Mouse (Mus musculus): ENCODE results near the gene Iffo2. TPM values are rescaled to one million over a fixed set of nuclear protein-coding genes. Genes with fewer than 3 reads are reported as not detected.

Iffo2 gene
- total and polyA plus RNA-seq, 3 experiments, result 1.3 to 2.7 TPM; not detected in 1

- peaks cover 0 to 5% of the 10 kb centered on the region in 2 experiments; a peak in 2 of 4 replicates for H3K36me3 ChIP-seq (ENCODE audit: control insufficient read depth in 1 of 2, insufficient read depth in 2 of 2, low read length in 2 of 2)
- peaks cover 2 to 8% of the 10 kb centered on the region in 2 experiments; a peak in 3 of 4 replicates for H3K4me1 ChIP-seq (ENCODE audit: control insufficient read depth in 1 of 2, insufficient read depth in 2 of 2, low read length in 2 of 2)
- H3K9ac ChIP-seq (ENCODE audit: control insufficient read depth, low read depth, low read length, poor library complexity, severe bottlenecking), result no peak overlapping the region
- H3K9me3 ChIP-seq (replicated peaks; ENCODE audit: insufficient read depth, low read length), result no peaks in the 10 kb centered on the region
- TF ChIP-seq E2F4 (IDR thresholded peaks at IDR 0.05; ENCODE audit: borderline replicate concordance, low read depth, low read length) (no peak), MYC (IDR thresholded peaks at IDR 0.05; ENCODE audit: low read depth, low read length) (no peak), RAD21 (IDR thresholded peaks at IDR 0.05; ENCODE audit: low read depth, low read length) (no peak), ETS1 (IDR thresholded peaks at IDR 0.05; ENCODE audit: low read depth, low read length) (no peak), TBP (IDR thresholded peaks at IDR 0.05; ENCODE audit: low read depth, low read length) (no peak), UBTF (IDR thresholded peaks at IDR 0.05; ENCODE audit: borderline replicate concordance, insufficient read depth, low read depth, low read length) (no peak), SMC3 (IDR thresholded peaks at IDR 0.05; ENCODE audit: low read depth, low read length) (no peak), MAZ (IDR thresholded peaks at IDR 0.05; ENCODE audit: low read depth, low read length) (no peak), ELF1 (IDR thresholded peaks at IDR 0.05; ENCODE audit: low read depth, low read length) (no peak), CHD1 (IDR thresholded peaks at IDR 0.05; ENCODE audit: low read depth, low read length) (no peak), GATA1 (IDR thresholded peaks at IDR 0.05; ENCODE audit: low read depth, low read length) (no peak), MYB (IDR thresholded peaks at IDR 0.05; ENCODE audit: low read depth, low read length) (no peak), RCOR1 (IDR thresholded peaks at IDR 0.05; ENCODE audit: low read depth, low read length) (no peak), USF1 (IDR thresholded peaks at IDR 0.05; ENCODE audit: low read depth, low read length) (no peak), USF2 (IDR thresholded peaks at IDR 0.05; ENCODE audit: borderline replicate concordance in 1 of 2, insufficient read depth in 1 of 2, low read depth in 1 of 2, low read length in 2 of 2) (no peak), NRF1 (IDR thresholded peaks at IDR 0.05; ENCODE audit: insufficient read depth, low read depth, low read length, poor library complexity, severe bottlenecking) (no peak), HCFC1 (IDR thresholded peaks at IDR 0.05; ENCODE audit: low read depth, low read length) (no peak)
- no peaks in the 10 kb centered on the region for H3K27me3 ChIP-seq (ENCODE audit: control insufficient read depth in 1 of 2, insufficient read depth in 2 of 2, low read length in 2 of 2)
- H3K4me3 ChIP-seq (ENCODE audit: control insufficient read depth in 1 of 2, insufficient read depth in 1 of 2, low read depth in 2 of 2, low read length in 2 of 2), result no peak overlapping the region
- DNase-seq (ENCODE audit: low read depth, low spot score), result no peak
- H3K79me2 ChIP-seq (ENCODE audit: control insufficient read depth, insufficient read depth, low read length, poor library complexity), result no peaks in the 10 kb centered on the region; the same call in 1 of the 2 replicates
- no peak overlapping the region for H3K27ac ChIP-seq (ENCODE audit: control insufficient read depth, low read depth, low read length)
These were observed 94.4 kb downstream of the Iffo2 start for GRCm38 (mm10) chr4:139624706-139625105.

- Histone ChIP-seq H3K9ac (ENCODE audit: control insufficient read depth, low read depth, low read length, poor library complexity, severe bottlenecking) (no peak overlapping the region), H3K9me3 (replicated peaks; ENCODE audit: insufficient read depth, low read length) (no peaks in the 10 kb centered on the region), H3K79me2 (ENCODE audit: control insufficient read depth, insufficient read depth, low read length, poor library complexity) (no peaks in the 10 kb centered on the region; the same call in 1 of the 2 replicates), H3K27me3 (ENCODE audit: control insufficient read depth in 1 of 2, insufficient read depth in 2 of 2, low read length in 2 of 2) (no peaks in the 10 kb centered on the region), H3K4me3 (ENCODE audit: control insufficient read depth in 1 of 2, insufficient read depth in 1 of 2, low read depth in 2 of 2, low read length in 2 of 2) (no peak overlapping the region), H3K36me3 (ENCODE audit: control insufficient read depth in 1 of 2, insufficient read depth in 2 of 2, low read length in 2 of 2) (no peaks in the 10 kb centered on the region), H3K27ac (ENCODE audit: control insufficient read depth, low read depth, low read length) (no peak overlapping the region), H3K4me1 (ENCODE audit: control insufficient read depth in 1 of 2, insufficient read depth in 2 of 2, low read length in 2 of 2) (0 out of 4 replicates have a peak, but pooled peaks cover 0 to 3% of the 10 kb centered on the region in 2 experiments)
- TF ChIP-seq KAT2A (conservative IDR thresholded peaks at IDR 0.05; ENCODE audit: low read depth, low read length) (no peak), ZKSCAN1 (IDR thresholded peaks at IDR 0.05; ENCODE audit: low read depth, low read length) (no peak), BHLHE40 (IDR thresholded peaks at IDR 0.05; ENCODE audit: borderline replicate concordance, low read depth, low read length) (no peak), POLR2AphosphoS5 (IDR thresholded peaks at IDR 0.05; ENCODE audit: borderline replicate concordance, low read depth, low read length) (no peak)
- no peak for DNase-seq (ENCODE audit: low read depth, low spot score)
These were observed 97.0 kb downstream of the Iffo2 start for GRCm38 (mm10) chr4:139627361-139627760.
